Mouse (Mus musculus) neural tube, embryonic 13.5 days (tissue): ENCODE measurements around the gene Zbtb41. TPM values are rescaled to one million over a fixed set of nuclear protein-coding genes. Genes with fewer than 3 reads are reported as not detected.
A peak's percentile ranks its signal among the peaks of the same experiment; 100 is the strongest.
"Not testable (repeated sequence)": the region's sequence is repeated elsewhere in the genome, so short reads cannot be mapped to it uniquely, and the experiment has no call there.

Experiments
- ATAC-seq: fragments of 200-750 bp; cut with Nextera tagmentation; 2 replicates; pipeline ENCODE4 v1.8.0; 2017; ENCODE audit warnings: low read depth, mild to moderate bottlenecking, moderate TSS enrichment, moderate library complexity
- H3K27ac ChIP-seq: fragments of 300-500 bp; sonication (generic); replicated peaks from 2 replicates; pipeline ENCODE4 v1.5.1; 2015; ENCODE audit warnings: moderate library complexity, mild to moderate bottlenecking, inconsistent platforms
- H3K27me3 ChIP-seq: fragments of 300-500 bp; sonication (generic); 2 replicates; pipeline ENCODE4 v1.6.1; 2015; ENCODE audit warnings: mild to moderate bottlenecking, inconsistent platforms
- H3K36me3 ChIP-seq: fragments of 300-500 bp; sonication (generic); 2 replicates; pipeline ENCODE4 v1.6.1; 2015; ENCODE audit warnings: mild to moderate bottlenecking, inconsistent platforms
- H3K4me1 ChIP-seq: fragments of 300-500 bp; sonication (generic); replicated peaks from 2 replicates; pipeline ENCODE4 v1.6.1; 2015; ENCODE audit warnings: inconsistent platforms
- H3K4me2 ChIP-seq: fragments of 300-500 bp; sonication (generic); 2 replicates; pipeline ENCODE4 v1.6.1; 2015; ENCODE audit warnings: inconsistent platforms, mild to moderate bottlenecking, moderate library complexity
- H3K4me3 ChIP-seq: fragments of 300-500 bp; sonication (generic); 2 replicates; pipeline ENCODE4 v1.5.1; 2015; ENCODE audit warnings: mild to moderate bottlenecking, inconsistent platforms
- H3K9ac ChIP-seq: fragments of 300-500 bp; sonication (generic); 2 replicates; pipeline ENCODE4 v1.6.1; 2015; ENCODE audit warnings: moderate library complexity, mild to moderate bottlenecking, inconsistent platforms
- H3K9me3 ChIP-seq: fragments of 300-500 bp; sonication (generic); 2 replicates; pipeline ENCODE4 v1.6.1; 2016; ENCODE audit warnings: inconsistent platforms
- WGBS: fragments of 180-500 bp; shearing (Covaris S2); methylation state at CpG from one replicate; pipeline ENCODE4 v1.1.7; 2015; 5-methylcytosine and 5-hydroxymethylcytosine counted together
- polyA plus RNA-seq: library from polyadenylated mRNA; unstranded; fragments of >200 nt; fragmentation: Nextera tagmentation; extraction: Ambion mirVana; gene quantifications from 2 replicates; pipeline ENCODE4 v1.2.1, GENCODE M21; 2015

Zbtb41 gene
- polyA plus RNA-seq, 1 experiment from 2014 or later = 9.8 TPM

DNA sequence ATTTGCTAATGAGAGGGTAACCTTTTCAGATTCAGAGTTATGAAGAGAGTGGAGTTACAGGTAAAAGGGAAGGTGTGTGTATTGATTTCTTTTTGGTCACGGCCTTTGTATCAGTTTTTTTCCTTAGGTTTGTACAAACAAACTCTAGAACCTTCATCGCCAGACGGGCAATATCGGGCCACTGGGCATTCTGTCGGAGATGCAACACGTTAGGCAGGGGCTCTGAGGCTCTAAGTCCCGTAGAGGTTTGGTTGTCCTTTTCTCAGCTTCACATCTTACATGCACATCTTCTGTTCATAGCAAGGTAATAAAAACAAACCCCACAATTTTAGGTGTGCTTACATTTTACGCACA is 590 bp upstream of the Zbtb41 start:
- peak overlapping the region; percentile 78 for H3K4me2 ChIP-seq
- H3K36me3 ChIP-seq = 0 out of 2 replicates have a peak, but pooled peaks cover 4% of the 10 kb centered on the region
- H3K27ac ChIP-seq = peak overlapping the region; percentile 93
- peak; percentile 0; the same call in 1 of the 2 replicates for ATAC-seq
- WGBS = 10% methylated on average over 8 of the region's 8 CpGs
- H3K9ac ChIP-seq = peak overlapping the region; percentile 97
- H3K27me3 ChIP-seq = no peaks in the 10 kb centered on the region
- peaks cover 38% of the 10 kb centered on the region for H3K4me1 ChIP-seq
- H3K9me3 ChIP-seq = no peaks in the 10 kb centered on the region
- H3K4me3 ChIP-seq = peak overlapping the region; percentile 95

- Histone ChIP-seq H3K4me3 (peak overlapping the region; percentile 95), H3K9me3 (no peaks in the 10 kb centered on the region), H3K36me3 (0 out of 2 replicates have a peak, but pooled peaks cover 4% of the 10 kb centered on the region), H3K27me3 (no peaks in the 10 kb centered on the region), H3K4me2 (peak overlapping the region; percentile 78), H3K4me1 (peaks cover 48% of the 10 kb centered on the region), H3K9ac (peak overlapping the region; percentile 97), H3K27ac (peak overlapping the region; percentile 93)
- no peak for ATAC-seq
- 25% methylated on average over 10 of the region's 10 CpGs for WGBS
Observed at GRCm38 (mm10) chr1:139422941-139423340, 853 bp downstream of the Zbtb41 start.

GRCm38 (mm10) chr1:139423931-139424330 is 1.8 kb downstream of the Zbtb41 start:
- Histone ChIP-seq H3K4me2 (peak overlapping the region; percentile 78), H3K9me3 (no peaks in the 10 kb centered on the region), H3K4me1 (peaks cover 50% of the 10 kb centered on the region), H3K27me3 (no peaks in the 10 kb centered on the region), H3K36me3 (peaks cover 5% of the 10 kb centered on the region; the same call in 1 of the 2 replicates), H3K4me3 (peak overlapping the region; percentile 95), H3K27ac (no peak overlapping the region), H3K9ac (peak overlapping the region; percentile 97)
- 57% methylated on average over 10 of the region's 10 CpGs for WGBS
- no peak for ATAC-seq

DNA sequence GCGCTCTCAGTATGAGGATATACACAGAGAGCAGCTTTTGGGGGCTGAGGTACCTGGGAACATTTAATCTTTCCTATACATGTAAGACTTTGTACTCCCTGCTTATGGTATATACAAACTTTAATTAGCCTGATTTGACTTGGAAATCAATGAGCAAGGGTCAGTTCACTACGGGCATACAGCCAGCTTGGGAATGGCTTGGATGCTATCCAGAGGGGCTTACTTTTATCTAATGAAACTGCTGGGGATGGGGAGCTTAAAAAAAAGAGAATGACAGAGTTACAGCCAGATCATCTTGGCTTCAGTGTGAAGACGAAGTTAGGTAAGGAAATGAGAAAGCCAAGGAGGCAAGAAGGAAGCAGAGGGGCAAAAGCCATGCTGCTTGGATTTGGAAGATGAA is 2.9 kb downstream of the Zbtb41 start:
- peak overlapping the region; percentile 72 for H3K4me2 ChIP-seq
- WGBS = 43% methylated on average over 3 of the region's 3 CpGs
- H3K27ac ChIP-seq = no peak overlapping the region
- no peak for ATAC-seq
- H3K4me1 ChIP-seq = peaks cover 50% of the 10 kb centered on the region
- H3K9ac ChIP-seq = peak overlapping the region; percentile 56
- no peaks in the 10 kb centered on the region for H3K9me3 ChIP-seq
- H3K27me3 ChIP-seq = no peaks in the 10 kb centered on the region
- H3K36me3 ChIP-seq = peaks cover 14% of the 10 kb centered on the region
- peak overlapping the region; percentile 37 for H3K4me3 ChIP-seq

DNA sequence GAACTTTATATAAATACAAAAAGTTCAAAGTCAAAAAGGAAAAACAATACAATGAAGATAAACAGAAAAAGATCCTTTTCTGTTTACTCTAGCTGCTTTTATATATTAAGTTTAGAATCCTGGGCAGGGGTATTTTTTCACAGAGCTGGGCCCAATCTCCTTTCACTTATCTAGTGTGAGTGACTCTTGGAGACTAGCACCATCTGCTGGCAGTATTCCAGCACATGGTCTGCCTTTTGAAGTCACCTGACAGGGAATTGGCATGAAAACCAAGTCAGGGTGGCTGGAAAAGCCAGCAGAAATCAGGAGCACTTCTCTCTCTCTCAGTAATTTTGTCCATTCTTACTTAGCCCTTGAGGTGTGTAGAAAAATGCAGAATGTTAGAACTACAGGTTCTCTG is 16.3 kb downstream of the Zbtb41 start:
- Histone ChIP-seq H3K4me1 (no peaks in the 10 kb centered on the region), H3K4me2 (no peak overlapping the region), H3K4me3 (no peak overlapping the region), H3K27me3 (no peaks in the 10 kb centered on the region), H3K9me3 (no peaks in the 10 kb centered on the region), H3K36me3 (peaks cover 49% of the 10 kb centered on the region), H3K9ac (no peak overlapping the region), H3K27ac (no peak overlapping the region)
- peak; percentile 61; the same call in 1 of the 2 replicates for ATAC-seq

DNA sequence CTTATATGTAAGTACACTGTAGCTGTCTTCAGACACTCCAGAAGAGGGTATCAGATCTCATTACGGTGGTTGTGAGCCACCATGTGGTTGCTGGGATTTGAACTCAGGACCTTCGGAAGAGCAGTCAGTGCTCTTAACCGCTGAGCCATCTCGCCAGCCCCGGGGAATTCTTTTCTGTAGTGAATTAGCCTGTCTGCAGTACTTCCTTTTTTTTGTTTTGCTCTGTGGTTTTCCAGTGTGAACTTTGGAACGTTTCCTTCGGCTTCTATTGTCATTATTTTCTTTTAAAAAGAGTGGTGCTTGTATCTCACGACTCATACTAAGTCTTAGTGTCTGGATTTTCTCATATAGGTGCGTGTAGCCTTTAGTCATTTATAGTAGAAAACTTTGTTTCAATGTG is 21.0 kb downstream of the Zbtb41 start:
- H3K9ac ChIP-seq, ATAC-seq, H3K27me3 ChIP-seq, H3K4me3 ChIP-seq, H3K4me2 ChIP-seq, H3K27ac ChIP-seq, H3K9me3 ChIP-seq, H3K4me1 ChIP-seq: not testable (repeated sequence)
- H3K36me3 ChIP-seq = peaks cover 33% of the 10 kb centered on the region
- 91% methylated on average over 9 of the region's 9 CpGs for WGBS

GRCm38 (mm10) chr1:139454340-139455225 is 32.5 kb downstream of the Zbtb41 start, which contains the start of gene Aspm:
Aspm (plus strand) TSS chr1:139454772.
- Histone ChIP-seq H3K27ac (no peak within 1 kb of the TSS), H3K9ac (peak within 1 kb of the TSS; percentile 63), H3K27me3 (no peaks in the 10 kb centered on the region), H3K4me3 (peak within 1 kb of the TSS; percentile 73), H3K36me3 (no peaks in the 10 kb centered on the region), H3K4me2 (peak within 1 kb of the TSS; percentile 99), H3K4me1 (peaks cover 23% of the 10 kb centered on the region), H3K9me3 (no peaks in the 10 kb centered on the region)
- ATAC-seq = peak; percentile 100
- WGBS = under 1% methylated on average over 65 of the region's 65 CpGs

DNA sequence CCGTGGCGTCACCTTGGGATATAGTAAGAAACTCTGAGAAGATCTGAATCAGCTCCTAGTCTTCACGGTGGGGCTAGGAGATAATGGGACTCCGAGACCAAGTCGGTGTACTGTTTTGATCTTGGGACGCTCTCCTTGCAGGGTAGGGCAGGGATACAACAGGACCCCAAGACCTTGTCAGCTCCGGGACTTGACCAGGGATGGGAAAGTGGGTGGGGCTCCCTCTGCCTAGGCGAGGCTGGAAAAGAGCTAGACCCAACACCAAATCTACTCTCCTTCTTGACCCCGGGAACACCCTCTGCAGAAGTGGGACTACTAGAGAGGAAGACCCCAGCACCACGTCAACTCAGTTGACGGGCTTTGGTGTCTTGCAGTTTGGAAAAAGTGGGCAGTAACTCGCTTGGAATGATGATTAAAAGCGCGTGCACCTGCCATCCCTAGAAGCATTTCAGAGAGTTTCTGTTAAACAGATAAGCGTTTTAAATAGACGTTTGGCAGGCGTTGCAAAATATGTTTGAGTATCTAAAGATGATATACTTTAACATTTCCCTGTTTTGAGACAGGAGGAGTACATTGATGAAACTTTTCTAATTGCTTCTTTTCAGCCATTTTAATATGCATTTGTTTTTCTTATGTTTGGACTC is 33.3 kb downstream of the Zbtb41 start:
- peak overlapping the region; percentile 63 for H3K9ac ChIP-seq
- H3K27me3 ChIP-seq = no peaks in the 10 kb centered on the region
- peak overlapping the region; percentile 99 for H3K4me2 ChIP-seq
- ATAC-seq = peak; percentile 57
- H3K9me3 ChIP-seq = no peaks in the 10 kb centered on the region
- H3K36me3 ChIP-seq = no peaks in the 10 kb centered on the region
- H3K4me3 ChIP-seq = peak overlapping the region; percentile 73
- 5% methylated on average over 17 of the region's 17 CpGs for WGBS
- H3K27ac ChIP-seq = no peak overlapping the region
- H3K4me1 ChIP-seq = peaks cover 23% of the 10 kb centered on the region

GRCm38 (mm10) chr1:139460807-139461206 is 38.7 kb downstream of the Zbtb41 start:
- Histone ChIP-seq H3K9me3 (no peaks in the 10 kb centered on the region), H3K27ac (no peak overlapping the region), H3K4me1 (peaks cover 14% of the 10 kb centered on the region), H3K4me3 (no peak overlapping the region), H3K27me3 (no peaks in the 10 kb centered on the region), H3K9ac (no peak overlapping the region), H3K4me2 (no peak overlapping the region), H3K36me3 (no peaks in the 10 kb centered on the region)
- WGBS = 81% methylated on average over 5 of the region's 5 CpGs
- ATAC-seq = no peak

GRCm38 (mm10) chr1:139465936-139466335 is 43.8 kb downstream of the Zbtb41 start:
- 92% methylated on average over 11 of the region's 11 CpGs for WGBS
- Histone ChIP-seq H3K4me3 (no peak overlapping the region), H3K9me3 (no peaks in the 10 kb centered on the region), H3K27me3 (no peaks in the 10 kb centered on the region), H3K9ac (no peak overlapping the region), H3K4me1 (0 out of 2 replicates have a peak, but pooled peaks cover under 1% of the 10 kb centered on the region), H3K27ac (no peak overlapping the region), H3K36me3 (no peaks in the 10 kb centered on the region), H3K4me2 (no peak overlapping the region)
- ATAC-seq = no peak

DNA sequence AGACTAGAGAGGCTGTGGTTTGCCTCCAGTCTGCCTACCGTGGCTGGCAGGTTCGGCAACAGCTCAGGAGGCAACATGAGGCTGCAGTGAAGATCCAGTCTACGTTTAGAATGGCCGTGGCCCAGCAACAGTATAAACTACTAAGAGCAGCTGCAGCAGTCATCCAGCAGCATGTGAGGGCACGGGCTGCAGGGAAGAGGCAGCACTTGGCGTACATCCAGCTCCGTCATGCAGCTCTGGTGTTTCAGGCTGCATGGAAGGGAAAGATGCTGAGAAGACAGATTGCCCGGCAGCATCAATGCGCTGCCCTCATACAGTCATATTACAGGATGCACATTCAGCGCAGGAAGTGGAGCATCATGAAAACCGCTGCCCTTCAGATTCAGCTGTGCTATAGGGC is 56.8 kb downstream of the Zbtb41 start:
- Histone ChIP-seq H3K4me3 (no peak overlapping the region), H3K4me1 (no peaks in the 10 kb centered on the region), H3K4me2 (no peak overlapping the region), H3K9me3 (no peaks in the 10 kb centered on the region), H3K27me3 (no peaks in the 10 kb centered on the region), H3K36me3 (peaks cover 52% of the 10 kb centered on the region), H3K9ac (no peak overlapping the region), H3K27ac (no peak overlapping the region)
- 89% methylated on average over 11 of the region's 11 CpGs for WGBS
- no peak for ATAC-seq

DNA sequence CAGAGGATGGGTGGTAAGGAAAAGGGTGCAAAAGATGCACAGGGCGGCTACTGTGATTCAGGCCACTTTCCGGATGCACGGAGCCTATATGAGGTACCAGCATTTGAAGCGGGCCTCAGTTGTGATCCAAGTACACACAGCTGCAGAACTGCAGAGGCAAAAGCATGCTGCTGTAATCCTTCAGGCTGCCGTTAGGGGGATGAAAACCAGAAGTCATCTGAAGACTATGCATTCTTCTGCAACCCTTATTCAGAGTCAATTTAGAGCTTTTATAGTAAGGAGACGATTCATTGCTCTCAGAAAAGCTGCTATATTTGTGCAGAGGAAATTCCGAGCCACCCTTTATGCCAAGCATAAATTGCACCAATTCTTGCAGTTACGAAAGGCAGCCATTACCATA is 58.2 kb downstream of the Zbtb41 start:
- Histone ChIP-seq H3K27me3 (no peaks in the 10 kb centered on the region), H3K9me3 (no peaks in the 10 kb centered on the region), H3K36me3 (peaks cover 43% of the 10 kb centered on the region; the same call in 1 of the 2 replicates), H3K4me1 (no peaks in the 10 kb centered on the region), H3K4me2 (no peak overlapping the region), H3K4me3 (no peak overlapping the region), H3K27ac (no peak overlapping the region), H3K9ac (no peak overlapping the region)
- ATAC-seq = no peak
- 92% methylated on average over 8 of the region's 8 CpGs for WGBS
